Mouse (Mus musculus): ENCODE measurements around the gene Ripor3.

The Ripor3 gene

GRCm38 (mm10) chr2:167951301-167952211 lies 58.9 kb downstream of the Ripor3 start:
- no peak for DNase-seq (ENCODE audit: low spot score)

- no peak for DNase-seq (ENCODE audit: low spot score)
Measured at GRCm38 (mm10) chr2:167950681-167951080, 59.7 kb downstream of the Ripor3 start.

GRCm38 (mm10) chr2:167949808-167950207 lies 60.6 kb downstream of the Ripor3 start:
- no peak for DNase-seq (ENCODE audit: low spot score)

GRCm38 (mm10) chr2:167949250-167949649 lies 61.2 kb downstream of the Ripor3 start:
- DNase-seq (ENCODE audit: low spot score) = peak; percentile 32

- DNase-seq (ENCODE audit: low spot score) = no peak
Measured at GRCm38 (mm10) chr2:167948557-167948956, 61.9 kb downstream of the Ripor3 start.

- DNase-seq (ENCODE audit: low spot score) = no peak
Measured at GRCm38 (mm10) chr2:167948047-167948446, 62.4 kb downstream of the Ripor3 start.

GRCm38 (mm10) chr2:167947251-167947650 lies 63.2 kb downstream of the Ripor3 start:
- no peak for DNase-seq (ENCODE audit: low spot score)

GRCm38 (mm10) chr2:167945451-167945850 lies 65.0 kb downstream of the Ripor3 start:
- no peak for DNase-seq (ENCODE audit: low spot score)

GRCm38 (mm10) chr2:167944193-167944592 lies 66.2 kb downstream of the Ripor3 start:
- DNase-seq (ENCODE audit: low spot score) = no peak

GRCm38 (mm10) chr2:167942926-167943633 lies 67.3 kb downstream of the Ripor3 start:
- DNase-seq (ENCODE audit: low spot score) = no peak

- DNase-seq (ENCODE audit: low spot score) = peak; percentile 67
Measured at GRCm38 (mm10) chr2:167942199-167942925, 68.1 kb downstream of the Ripor3 start.

GRCm38 (mm10) chr2:167941745-167942176 lies 68.7 kb downstream of the Ripor3 start:
- no peak for DNase-seq (ENCODE audit: low spot score)

GRCm38 (mm10) chr2:167941320-167941719 lies 69.1 kb downstream of the Ripor3 start:
- DNase-seq (ENCODE audit: low spot score) = no peak

- no peak for DNase-seq (ENCODE audit: low spot score)
Measured at GRCm38 (mm10) chr2:167940636-167941035, 69.8 kb downstream of the Ripor3 start.

GRCm38 (mm10) chr2:167939632-167940399 lies 70.6 kb downstream of the Ripor3 start:
- no peak for DNase-seq (ENCODE audit: low spot score)

GRCm38 (mm10) chr2:167939204-167939603 lies 71.2 kb downstream of the Ripor3 start:
- no peak for DNase-seq (ENCODE audit: low spot score)

GRCm38 (mm10) chr2:167938786-167939185 lies 71.6 kb downstream of the Ripor3 start:
- DNase-seq (ENCODE audit: low spot score) = no peak

GRCm38 (mm10) chr2:167935956-167936355 lies 74.5 kb downstream of the Ripor3 start:
- DNase-seq (ENCODE audit: low spot score) = no peak

GRCm38 (mm10) chr2:167933397-167933796 lies 77.0 kb downstream of the Ripor3 start:
- DNase-seq (ENCODE audit: low spot score) = no peak

GRCm38 (mm10) chr2:167932727-167933231 lies 77.6 kb downstream of the Ripor3 start:
- DNase-seq (ENCODE audit: low spot score) = no peak

GRCm38 (mm10) chr2:167931985-167932726 lies 78.3 kb downstream of the Ripor3 start, which contains the start of gene Ptpn1:
Ptpn1 (plus strand) TSS chr2:167932057.
- DNase-seq (ENCODE audit: low spot score) = peak; percentile 96

All from ovary, adult 18-20 months (tissue).